Mouse (Mus musculus) liver, postnatal 0 days (tissue): ENCODE results near the gene Bbx. TPM values are rescaled to one million over a fixed set of nuclear protein-coding genes. Genes with fewer than 3 reads are reported as not detected.
A peak's percentile ranks its signal among the peaks of the same experiment; 100 is the strongest.

Source experiments
- ATAC-seq: fragments of 200-750 bp; cut with Nextera tagmentation; 2 replicates; pipeline ENCODE4 v1.8.0; 2017; ENCODE audit warnings: mild to moderate bottlenecking, moderate library complexity
- DNase-seq: peaks from one replicate; pipeline ENCODE4 v3.0.0-alpha.2; 2016
- H3K27ac ChIP-seq: fragments of 300-500 bp; sonication (generic); 2 replicates; pipeline ENCODE4 v1.5.1; 2014; ENCODE audit warnings: antibody characterized with exemption, moderate library complexity, mild to moderate bottlenecking, low read depth
- H3K27me3 ChIP-seq: fragments of 300-500 bp; sonication (generic); 2 replicates; pipeline ENCODE4 v1.6.1; 2014; ENCODE audit warnings: low read length, control low read depth, mixed read lengths; ENCODE audit not compliant: insufficient read depth
- H3K36me3 ChIP-seq: fragments of 300-500 bp; sonication (generic); replicated peaks from 2 replicates; pipeline ENCODE4 v1.6.1; 2014; ENCODE audit warnings: mild to moderate bottlenecking, control low read depth, low read length, moderate library complexity, mixed read lengths; ENCODE audit not compliant: insufficient read depth
- H3K4me1 ChIP-seq: fragments of 300-500 bp; sonication (generic); 2 replicates; pipeline ENCODE4 v1.6.1; 2014; ENCODE audit warnings: antibody characterized with exemption, mild to moderate bottlenecking, control low read depth; ENCODE audit not compliant: insufficient read depth
- H3K4me2 ChIP-seq: fragments of 300-500 bp; sonication (generic); 2 replicates; pipeline ENCODE4 v1.6.1; 2014; ENCODE audit warnings: low read depth, mild to moderate bottlenecking, low read length, moderate library complexity, mixed read lengths
- H3K4me3 ChIP-seq: fragments of 300-500 bp; sonication (generic); 2 replicates; pipeline ENCODE4 v1.5.1; 2014; ENCODE audit warnings: low read depth, low read length
- H3K9ac ChIP-seq: fragments of 300-500 bp; sonication (generic); replicated peaks from 2 replicates; pipeline ENCODE4 v1.6.1; 2014; ENCODE audit warnings: mild to moderate bottlenecking, moderate library complexity
- H3K9me3 ChIP-seq: fragments of 300-500 bp; sonication (generic); 2 replicates; pipeline ENCODE4 v1.6.1; 2016; ENCODE audit warnings: mild to moderate bottlenecking, control low read depth, low read length, mixed read lengths
- CTCF ChIP-seq: sonication (generic); IDR thresholded peaks from 2 replicates; pipeline ENCODE4 v1.5.1; 2016; ENCODE audit warnings: antibody characterized with exemption, low read depth
- EP300 ChIP-seq: IDR thresholded peaks from 2 replicates; pipeline ENCODE4 v1.6.1; 2016; ENCODE audit warnings: antibody characterized with exemption, low read depth, mild to moderate bottlenecking
- WGBS: fragments of 180-500 bp; shearing (Covaris S2); extraction: QIAGEN DNeasy Blood & Tissue Kit; methylation state at CpG from one replicate; pipeline ENCODE4 v1.1.7; 2014; ENCODE audit not compliant: insufficient replicate concordance; 5-methylcytosine and 5-hydroxymethylcytosine counted together
- polyA plus RNA-seq: library from polyadenylated mRNA; unstranded; fragments of >200 nt; fragmentation: Nextera tagmentation; extraction: Ambion mirVana; gene quantifications from 2 replicates; pipeline ENCODE4 v1.2.1, GENCODE M21; 2015

The Bbx gene
- polyA plus RNA-seq, 1 experiment from 2014 or later, result 7.9 TPM

GRCm38 (mm10) chr16:50201546-50202151 lies 230.5 kb downstream of the Bbx start:
- peak; percentile 51 for DNase-seq
- H3K27ac ChIP-seq, result no peak overlapping the region
- no peak overlapping the region for H3K4me3 ChIP-seq
- H3K9ac ChIP-seq, result no peak overlapping the region
- no peaks in the 10 kb centered on the region for H3K4me1 ChIP-seq
- peak; percentile 66 for TF ChIP-seq CTCF
- TF ChIP-seq EP300, result no peak
- WGBS, result 77% methylated on average over 7 of the region's 7 CpGs
- H3K36me3 ChIP-seq, result peaks cover 13% of the 10 kb centered on the region
- ATAC-seq, result no peak
- no peaks in the 10 kb centered on the region for H3K27me3 ChIP-seq
- no peak overlapping the region for H3K4me2 ChIP-seq
- no peaks in the 10 kb centered on the region for H3K9me3 ChIP-seq

DNA sequence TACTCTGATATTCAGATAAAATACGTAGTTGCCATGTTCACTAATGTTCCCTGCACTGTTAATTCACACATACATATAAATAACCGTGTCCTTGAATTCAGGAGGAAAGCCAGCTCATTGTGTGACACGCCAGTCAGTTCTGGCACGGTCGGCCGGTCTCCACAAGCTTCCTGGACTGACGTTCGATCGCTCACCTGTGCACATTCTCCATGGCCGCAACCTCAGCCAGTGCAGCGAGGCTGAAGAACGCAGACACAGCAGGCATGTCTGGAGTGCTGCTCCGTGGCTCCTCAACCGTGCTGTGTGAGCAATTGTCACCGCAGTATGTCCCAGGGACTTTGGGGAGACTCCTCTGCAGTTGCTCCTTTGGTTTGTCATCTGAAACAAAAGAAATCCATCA lies 232.0 kb downstream of the Bbx start:
- Histone ChIP-seq H3K9ac (no peak overlapping the region), H3K4me3 (no peak overlapping the region), H3K36me3 (peaks cover 13% of the 10 kb centered on the region), H3K4me2 (no peak overlapping the region), H3K27me3 (no peaks in the 10 kb centered on the region), H3K9me3 (no peaks in the 10 kb centered on the region), H3K4me1 (no peaks in the 10 kb centered on the region), H3K27ac (no peak overlapping the region)
- ATAC-seq, result no peak
- WGBS, result 88% methylated on average over 15 of the region's 15 CpGs
- DNase-seq, result no peak
- TF ChIP-seq EP300 (no peak), CTCF (no peak)

- H3K4me1 ChIP-seq, result no peaks in the 10 kb centered on the region
- TF ChIP-seq EP300, result no peak
- no peak for TF ChIP-seq CTCF
- no peak for DNase-seq
- no peak overlapping the region for H3K4me3 ChIP-seq
- ATAC-seq, result no peak
- no peaks in the 10 kb centered on the region for H3K27me3 ChIP-seq
- 66% methylated on average over 4 of the region's 4 CpGs for WGBS
- no peaks in the 10 kb centered on the region for H3K9me3 ChIP-seq
- H3K27ac ChIP-seq, result no peak overlapping the region
- H3K9ac ChIP-seq, result no peak overlapping the region
- H3K36me3 ChIP-seq, result peaks cover 10% of the 10 kb centered on the region
- H3K4me2 ChIP-seq, result no peak overlapping the region
Measured at GRCm38 (mm10) chr16:50196118-50196517, 236.1 kb downstream of the Bbx start.

- Histone ChIP-seq H3K27me3 (no peaks in the 10 kb centered on the region), H3K4me3 (no peak overlapping the region), H3K4me1 (no peaks in the 10 kb centered on the region), H3K4me2 (no peak overlapping the region), H3K36me3 (no peaks in the 10 kb centered on the region), H3K9me3 (no peaks in the 10 kb centered on the region), H3K9ac (no peak overlapping the region), H3K27ac (no peak overlapping the region)
- no peak for TF ChIP-seq EP300
- no peak for TF ChIP-seq CTCF
- WGBS, result 91% methylated on average over 1 of the region's 1 CpGs
- DNase-seq, result no peak
- ATAC-seq, result no peak
Measured at GRCm38 (mm10) chr16:50192626-50193025, 239.6 kb downstream of the Bbx start.

- 0 out of 2 replicates have a peak, but pooled peaks cover 2% of the 10 kb centered on the region for H3K27me3 ChIP-seq
- no peak overlapping the region for H3K4me3 ChIP-seq
- no peaks in the 10 kb centered on the region for H3K9me3 ChIP-seq
- no peak overlapping the region for H3K9ac ChIP-seq
- ATAC-seq (no peak), DNase-seq (no peak)
- no peak overlapping the region for H3K27ac ChIP-seq
- WGBS, result 67% methylated on average over 6 of the region's 6 CpGs
- H3K4me1 ChIP-seq, result no peaks in the 10 kb centered on the region
- no peaks in the 10 kb centered on the region for H3K36me3 ChIP-seq
- H3K4me2 ChIP-seq, result no peak overlapping the region
- no peak for TF ChIP-seq CTCF
- TF ChIP-seq EP300, result no peak
Measured at GRCm38 (mm10) chr16:50189108-50189507, 243.1 kb downstream of the Bbx start.

DNA sequence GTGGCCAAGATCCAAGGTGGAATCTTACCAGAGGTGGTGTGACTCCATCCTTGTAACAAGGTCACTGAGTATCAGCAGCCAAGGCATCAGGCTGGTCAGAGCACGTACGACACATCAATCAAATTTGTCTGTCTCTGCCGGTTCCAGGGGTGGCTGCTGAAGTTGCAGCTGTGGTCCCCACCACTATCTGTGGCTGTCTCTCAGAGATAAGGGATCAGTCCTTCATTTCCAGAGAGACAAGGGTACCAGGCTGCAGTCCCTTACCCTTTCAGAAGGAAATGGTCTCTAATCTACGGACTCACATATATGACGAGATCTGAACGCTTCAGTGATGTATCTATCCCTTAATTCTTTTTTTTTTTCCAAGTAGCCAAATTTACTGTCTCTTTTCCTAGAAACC lies 245.6 kb downstream of the Bbx start:
- H3K27me3 ChIP-seq, result 0 out of 2 replicates have a peak, but pooled peaks cover 2% of the 10 kb centered on the region
- H3K9ac ChIP-seq, result no peak overlapping the region
- no peaks in the 10 kb centered on the region for H3K4me1 ChIP-seq
- no peaks in the 10 kb centered on the region for H3K36me3 ChIP-seq
- WGBS, result 27% methylated on average over 6 of the region's 6 CpGs
- TF ChIP-seq CTCF, result no peak
- no peak for TF ChIP-seq EP300
- H3K4me3 ChIP-seq, result no peak overlapping the region
- no peaks in the 10 kb centered on the region for H3K9me3 ChIP-seq
- DNase-seq (no peak), ATAC-seq (no peak)
- H3K27ac ChIP-seq, result no peak overlapping the region
- H3K4me2 ChIP-seq, result no peak overlapping the region
